Mouse (Mus musculus) c-Kit-positive CD71-positive TER-119-positive erythroid progenitor cells, embryonic 14.5 days (primary cell): ENCODE measurements at regions not wholly inside any gene's neighbourhood (a gene's known extent, or its start where the extent isn't known, plus 50 kb on each side); places are given as distances from the start of the nearest gene placed in this dataset.

Source experiments
- DNase-seq: peaks from one replicate; pipeline ENCODE4 v3.0.0-alpha.2; 2013; ENCODE audit warnings: low spot score

GRCm38 (mm10) chr2:99236968-99237367 lies 569.9 kb upstream of the Gm10800 start:
- DNase-seq, result peak; percentile 3
